Mouse (Mus musculus): ENCODE data around the gene Snai3. TPM values are rescaled to one million over a fixed set of nuclear protein-coding genes. Genes with fewer than 3 reads are reported as not detected.

Snai3 gene
- total RNA-seq (2023) = not detected

DNA sequence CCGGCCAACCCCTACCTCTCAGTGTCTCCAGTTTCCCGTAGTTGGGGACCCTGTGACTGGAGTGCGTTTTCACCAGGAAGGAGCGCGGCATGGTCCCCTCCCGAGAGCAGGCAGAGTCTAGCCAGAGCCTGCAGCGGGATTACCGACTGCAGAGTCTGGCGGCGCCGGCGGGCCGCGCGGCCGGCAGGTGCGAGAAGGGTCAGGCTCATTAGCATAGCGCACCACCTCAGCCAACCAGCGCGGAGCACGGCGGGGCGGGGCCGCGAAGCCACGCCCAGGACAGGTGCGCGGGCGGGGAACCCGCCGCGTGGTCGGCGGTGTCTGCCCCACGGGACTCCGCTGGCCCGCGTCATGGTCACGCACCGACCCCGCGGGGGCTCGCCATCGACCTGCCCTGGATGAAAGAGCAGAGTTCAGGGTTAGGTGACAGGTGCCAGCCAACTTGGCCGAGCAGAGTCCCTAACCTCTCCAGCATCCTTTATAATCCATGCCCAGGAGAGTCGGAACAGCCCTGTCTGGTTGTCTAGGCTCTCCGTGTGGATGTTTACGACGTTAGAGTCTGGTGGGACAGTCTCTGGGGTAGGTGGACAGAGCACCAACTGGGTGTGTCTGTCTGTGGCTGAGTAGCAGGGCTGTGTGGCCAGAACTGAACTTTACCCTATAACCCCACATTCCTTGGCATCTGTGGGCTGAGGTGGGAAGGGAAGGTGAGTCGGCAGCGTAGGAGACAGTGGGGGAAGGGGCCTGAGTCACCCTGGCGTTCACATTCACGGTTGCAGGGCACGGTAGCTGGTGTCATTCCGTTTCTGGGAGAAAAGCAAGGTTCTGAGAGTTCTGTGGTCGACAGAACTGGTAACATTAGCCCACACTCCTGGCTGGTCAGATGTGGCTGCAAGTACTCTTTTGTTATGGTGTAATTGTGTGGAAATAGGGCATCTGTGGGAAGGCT, at the start of gene Snai3:
Snai3 (minus strand) TSS at position 210 of the 949 bp plus-strand sequence.

GRCm38 (mm10) chr8:122475580-122476320, 15.2 kb upstream of the Snai3 start, which contains the start of the genes Rnf166 and Ctu2:
TSS of gene Rnf166 (minus strand) at chr8:122476064.
TSS of gene Ctu2 (plus strand) at chr8:122476143.

DNA sequence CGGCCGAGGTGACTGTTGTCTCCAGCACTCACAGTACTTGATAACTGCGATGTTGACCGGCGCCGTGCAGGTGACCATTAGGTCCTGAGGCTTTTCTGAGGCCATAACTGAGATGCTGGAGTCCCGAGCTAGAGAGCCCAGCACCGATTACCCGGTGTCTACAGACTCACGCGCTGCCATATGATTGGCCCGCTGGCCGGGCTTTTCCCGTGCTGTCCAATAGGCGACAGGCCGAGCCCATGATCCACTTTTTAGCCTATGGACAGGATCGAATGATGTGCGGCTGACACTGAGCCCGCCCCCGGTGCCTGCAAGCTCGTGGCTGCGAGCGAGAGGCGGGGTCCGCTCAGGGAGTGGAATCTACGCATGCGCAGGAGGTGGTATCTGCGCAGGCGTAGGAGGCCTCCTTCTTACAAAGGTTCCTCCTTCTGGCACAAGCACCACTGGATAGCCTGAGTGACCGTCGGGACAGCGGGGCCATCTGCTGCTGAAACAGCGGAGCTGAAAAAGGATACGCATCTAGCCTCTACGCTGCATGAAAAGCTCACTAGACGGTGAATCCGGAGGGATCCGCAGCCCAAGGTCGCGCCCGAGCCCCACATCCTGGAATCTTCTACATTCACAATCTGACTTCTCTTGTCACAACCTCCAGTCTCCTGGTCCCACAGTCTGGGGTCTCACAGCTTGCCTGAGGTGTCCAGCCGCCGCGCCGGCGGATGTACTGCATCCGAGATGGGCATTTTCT, 17.1 kb downstream of the Snai3 start, which contains the start of gene Mvd:
Mvd (minus strand) TSS at position 161 of the 745 bp plus-strand sequence.

DNA sequence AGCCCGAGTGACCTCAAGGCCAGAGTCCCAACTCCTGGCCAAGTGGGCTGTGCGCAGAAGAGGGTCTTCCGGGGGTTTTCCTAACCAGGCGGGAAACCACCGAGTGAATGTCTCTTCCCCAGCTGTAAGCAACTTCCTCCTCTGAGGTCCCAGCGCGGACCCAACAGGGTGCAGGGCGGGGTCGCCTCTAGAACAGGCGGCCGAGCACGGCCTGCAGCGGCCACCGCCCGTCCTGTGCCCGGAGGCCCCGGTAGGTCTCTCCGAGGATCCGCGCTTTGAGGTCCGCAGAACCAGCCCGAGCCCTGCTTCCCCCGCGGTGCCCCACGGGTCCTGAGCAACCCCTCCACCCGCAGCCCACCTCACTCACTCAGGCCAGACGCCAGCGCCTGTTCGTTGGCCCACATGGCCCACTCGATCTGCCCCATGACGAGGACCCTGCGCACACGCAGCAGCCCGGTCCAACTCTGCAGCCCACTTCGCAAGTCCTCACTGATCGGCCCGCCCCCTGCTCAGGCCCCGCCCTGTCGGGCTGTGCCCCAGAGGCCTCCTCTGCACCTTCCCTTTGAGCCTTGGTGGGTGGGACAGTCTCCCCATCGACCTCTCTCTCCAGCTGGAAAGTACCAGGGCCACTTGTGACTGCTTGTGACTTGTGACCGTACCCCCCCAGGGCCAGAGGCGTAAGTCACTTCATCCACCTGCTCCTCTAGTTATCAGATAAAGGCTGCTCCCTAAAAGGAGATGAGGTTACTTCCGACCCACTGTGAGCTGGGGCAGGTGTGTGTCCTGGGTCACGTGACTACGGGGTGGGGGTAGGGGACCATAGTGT, 27.9 kb downstream of the Snai3 start, which contains the start of gene Cyba:
Cyba (minus strand) TSS at position 488 of the 826 bp plus-strand sequence.

DNA sequence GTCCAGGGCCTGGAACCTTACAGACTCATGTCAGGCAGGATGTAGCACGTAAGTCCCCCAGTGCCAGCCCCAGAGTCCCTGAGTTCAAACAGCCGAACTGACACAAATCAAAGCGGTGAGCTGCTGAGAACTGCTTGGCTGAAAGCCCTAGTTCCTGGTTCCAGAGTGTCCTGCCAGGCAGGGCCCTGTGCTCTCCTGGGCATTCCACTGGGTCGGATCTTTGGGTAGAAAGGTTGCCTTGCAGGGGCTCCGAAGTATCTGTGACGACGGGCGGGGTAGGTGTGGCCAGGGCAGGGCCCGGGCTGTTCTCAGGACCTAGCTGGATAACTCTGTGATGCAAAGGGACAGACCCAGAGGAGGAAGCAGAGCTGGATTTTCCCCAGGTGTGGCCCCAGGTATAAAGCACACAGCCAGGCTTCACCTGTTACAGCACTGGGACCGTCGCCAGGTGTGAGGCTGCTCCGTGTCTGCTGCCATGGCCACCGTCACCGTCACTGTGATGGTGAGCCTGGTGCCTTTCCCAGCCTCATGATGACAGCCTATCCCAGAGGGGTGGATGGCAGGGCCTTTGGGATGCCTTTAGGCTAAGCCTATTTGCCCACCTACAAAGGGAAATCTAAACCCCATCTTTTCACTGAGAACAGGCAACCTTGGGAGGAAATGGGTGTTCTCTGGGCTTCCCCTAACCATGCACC, 39.0 kb downstream of the Snai3 start, which contains the start of gene Il17c:
Il17c (plus strand) TSS at position 645 of the 695 bp plus-strand sequence.

Other genes with a start within 250 kb of the Snai3 start
- 10 to 100 TPM; 27.9 to 46.5 TPM for gene Zfpm1, start 178.6 kb downstream of the Snai3 start, total RNA-seq (2023)
- not detected for gene Trhr2, start 100.0 kb downstream of the Snai3 start, total RNA-seq (2023)
- 10 to 100 TPM; 55.6 to 56.3 TPM for gene Zc3h18, start 84.1 kb downstream of the Snai3 start, total RNA-seq (2023)
- not detected for gene Il17c, start 38.7 kb downstream of the Snai3 start, total RNA-seq (2023)
- 100 to 1,000 TPM; 778 to 797 TPM for gene Cyba, start 27.8 kb downstream of the Snai3 start, total RNA-seq (2023)
- gene Mvd, start 17.3 kb downstream of the Snai3 start, total RNA-seq (2023) = 10 to 100 TPM in 1 of 2 experiments, 1 to 10 TPM in 1; 8.6 to 10.3 TPM
- gene Rnf166, start 15.3 kb upstream of the Snai3 start, total RNA-seq (2023) = 10 to 100 TPM; 46.3 to 60.3 TPM
- 10 to 100 TPM; 10.5 to 12.6 TPM for gene Ctu2, start 15.4 kb upstream of the Snai3 start, total RNA-seq (2023)
- gene Piezo1, start 90.6 kb upstream of the Snai3 start, total RNA-seq (2023) = 10 to 100 TPM; 36.0 to 51.0 TPM
- gene Cdt1, start 107.3 kb upstream of the Snai3 start, total RNA-seq (2023) = 10 to 100 TPM; 51.4 to 59.5 TPM
- gene Aprt, start 116.2 kb upstream of the Snai3 start, total RNA-seq (2023) = 100 to 1,000 TPM; 172 to 173 TPM
- 10 to 100 TPM; 72.6 to 77.7 TPM for gene Galns, start 150.7 kb upstream of the Snai3 start, total RNA-seq (2023)
- gene Trappc2l, start 150.9 kb upstream of the Snai3 start, total RNA-seq (2023) = 10 to 100 TPM; 37.4 to 43.3 TPM
- gene Pabpn1l, start 162.0 kb upstream of the Snai3 start, total RNA-seq (2023) = not detected
- gene Cbfa2t3, start 238.4 kb upstream of the Snai3 start, total RNA-seq (2023) = 10 to 100 TPM; 20.6 to 29.3 TPM